Mouse (Mus musculus): ENCODE data around the gene Fsd1l.

GRCm38 (mm10) chr4:53660711-53661110 lies 29.4 kb downstream of the Fsd1l start:
- TF ChIP-seq POLR2A (IDR thresholded peaks at IDR 0.05; ENCODE audit: low read depth, low read length), result no peak
- TF ChIP-seq CTCF (conservative IDR thresholded peaks at IDR 0.05; ENCODE audit: insufficient read depth, insufficient read length, low read depth, low read length), result no peak
